Mouse (Mus musculus) spleen, adult 2 months (tissue): Measurements from ENCODE around the gene Pla2g2f.

Source experiments
- CTCF ChIP-seq: fragments of 200-500 bp; IDR thresholded peaks from 2 replicates; pipeline ENCODE4 v1.5.1; 2011; ENCODE audit warnings: mild to moderate bottlenecking, inconsistent platforms; ENCODE audit not compliant: insufficient read depth, insufficient read length, insufficient replicate concordance; ENCODE audit errors: extremely low read depth
- POLR2A ChIP-seq: fragments of 200-500 bp; IDR thresholded peaks from 2 replicates; pipeline ENCODE4 v1.6.1; 2011; ENCODE audit warnings: low read depth, low read length, inconsistent platforms

GRCm38 (mm10) chr4:138796513-138797216, 39.2 kb upstream of the Pla2g2f start:
- no peak for TF ChIP-seq POLR2A
- no peak for TF ChIP-seq CTCF
